8 mouse cellular contexts compared by ENCODE assay signal in genomic region chrX:53607242-53608121, GRCm38 (mm10). TPM values are rescaled to one million over a fixed set of nuclear protein-coding genes. Genes with fewer than 3 reads are reported as not detected.
A peak's percentile ranks its signal among the peaks of the same experiment; 100 is the strongest.
DNase-seq lines count a peak whose midpoint lies in the region; ATAC-seq lines count a peak whose summit lies in the region.

TSS of gene Rtl8c (plus strand) at chrX:53608032.

- peak within 1 kb of the TSS; percentile 55 for H3K4me2 ChIP-seq in hindbrain, embryonic 13.5 days
- peak within 1 kb of the TSS; percentile 49 for H3K4me2 ChIP-seq in lung, embryonic 16.5 days (ENCODE audit: low read depth, low read length)

- peak within 1 kb of the TSS; percentile 86 for H3K27ac ChIP-seq in hindbrain, embryonic 13.5 days
- no peak within 1 kb of the TSS for H3K27ac ChIP-seq in lung, embryonic 16.5 days (ENCODE audit: low read length)

- H3K4me1 ChIP-seq in hindbrain, embryonic 13.5 days (replicated peaks), result no peaks in the 10 kb centered on the region
- no peaks in the 10 kb centered on the region for H3K4me1 ChIP-seq in lung, embryonic 16.5 days (replicated peaks; ENCODE audit: control insufficient read depth, insufficient read depth, low read length)

- DNase-seq in ZHBTc4 (ENCODE audit: low read depth, low spot score), result peak; percentile 61
- DNase-seq in cerebellum, postnatal 36 days, result peak; percentile 69 to 71
- DNase-seq in gastrocnemius, adult 18-20 months (ENCODE audit: low spot score), result peak; percentile 18
- peak; percentile 55 to 73 for DNase-seq in layer of hippocampus, postnatal 14 days (ENCODE audit: low spot score in 2 of 2)
- peak; percentile 13 for DNase-seq in ovary, postnatal 10 days (ENCODE audit: low spot score)
- DNase-seq in thymus, postnatal 36 days, result peak; percentile 71 to 79

- 23% methylated on average over 20 of the region's 20 CpGs for WGBS in hindbrain, embryonic 13.5 days
- WGBS in lung, embryonic 16.5 days, result 22% methylated on average over 20 of the region's 20 CpGs

- H3K9me3 ChIP-seq in hindbrain, embryonic 13.5 days, result no peaks in the 10 kb centered on the region
- no peaks in the 10 kb centered on the region for H3K9me3 ChIP-seq in lung, embryonic 16.5 days (ENCODE audit: control insufficient read depth, low read length)

- peak within 1 kb of the TSS; percentile 49 for H3K4me3 ChIP-seq in hindbrain, embryonic 13.5 days
- peak within 1 kb of the TSS; percentile 48 for H3K4me3 ChIP-seq in lung, embryonic 16.5 days (ENCODE audit: low read length)

- H3K9ac ChIP-seq in hindbrain, embryonic 13.5 days, result peak within 1 kb of the TSS; percentile 81
- peak within 1 kb of the TSS; percentile 71 for H3K9ac ChIP-seq in lung, embryonic 16.5 days (ENCODE audit: low read length)

- peak; percentile 96 for ATAC-seq in hindbrain, embryonic 13.5 days (ENCODE audit: low FRiP score)
- ATAC-seq in lung, embryonic 16.5 days (ENCODE audit: low read depth), result peak; percentile 94

- H3K36me3 ChIP-seq in hindbrain, embryonic 13.5 days, result no peaks in the 10 kb centered on the region
- no peaks in the 10 kb centered on the region for H3K36me3 ChIP-seq in lung, embryonic 16.5 days (ENCODE audit: control insufficient read depth, insufficient read depth, low read length)

- no peaks in the 10 kb centered on the region for H3K27me3 ChIP-seq in hindbrain, embryonic 13.5 days
- no peaks in the 10 kb centered on the region for H3K27me3 ChIP-seq in lung, embryonic 16.5 days (ENCODE audit: control insufficient read depth, insufficient read depth, low read depth, low read length)

RNA-seq across cellular contexts. Expression of gene Rtl8c, which starts in this region (rescaled TPM):
- 1 to 10 TPM; 3.2 to 3.9 TPM for total RNA-seq in gastrocnemius, adult 18-20 months (2021)
- 213 and 220 TPM in 2 replicates for polyA plus RNA-seq in hindbrain, embryonic 13.5 days (2015; fragmentation: Nextera tagmentation; extraction: Ambion mirVana)
- total RNA-seq in layer of hippocampus, postnatal 14 days (2021), result 100 to 1,000 TPM; 122 to 132 TPM
- polyA plus RNA-seq in lung, embryonic 16.5 days (2015; fragmentation: Nextera tagmentation; extraction: Ambion mirVana), result 37.7 and 38.0 TPM in 2 replicates

Comparison
In these comparisons a context has a peak if more than half of its experiments do, and no peak if none do; other contexts are left out.
1. RNA of gene Rtl8c (total RNA-seq): 122 to 132 TPM in layer of hippocampus, postnatal 14 days; 3.2 to 3.9 TPM in gastrocnemius, adult 18-20 months; every median in the first group is over 10 times any median in the second.
2. DNase-seq: peak in every context shown above with its lines; median percentile 75 in thymus, postnatal 36 days; 70 in cerebellum, postnatal 36 days; 64 in layer of hippocampus, postnatal 14 days; 61 in ZHBTc4; 18 in gastrocnemius, adult 18-20 months; 13 in ovary, postnatal 10 days.